Mouse (Mus musculus) embryonic facial prominence, embryonic 15.5 days (tissue): ENCODE measurements around the gene Golim4. TPM values are rescaled to one million over a fixed set of nuclear protein-coding genes. Genes with fewer than 3 reads are reported as not detected.

Experiments
- ATAC-seq: fragments of 200-750 bp; cut with Nextera tagmentation; 2 replicates; pipeline ENCODE4 v1.8.0; 2017; ENCODE audit warnings: low read depth, moderate TSS enrichment; ENCODE audit not compliant: insufficient number of reproducible peaks, low FRiP score, low TSS enrichment
- H3K27ac ChIP-seq: fragments of 300-500 bp; sonication (generic); replicated peaks from 2 replicates; pipeline ENCODE4 v1.5.1; 2015; ENCODE audit warnings: mild to moderate bottlenecking, inconsistent platforms
- H3K27me3 ChIP-seq: fragments of 300-500 bp; sonication (generic); 2 replicates; pipeline ENCODE4 v1.6.1; 2015; ENCODE audit warnings: inconsistent platforms
- H3K36me3 ChIP-seq: fragments of 300-500 bp; sonication (generic); 2 replicates; pipeline ENCODE4 v1.6.1; 2015; ENCODE audit warnings: mild to moderate bottlenecking, inconsistent platforms
- H3K4me1 ChIP-seq: fragments of 300-500 bp; sonication (generic); 2 replicates; pipeline ENCODE4 v1.6.1; 2015; ENCODE audit warnings: inconsistent platforms
- H3K4me2 ChIP-seq: fragments of 300-500 bp; sonication (generic); replicated peaks from 2 replicates; pipeline ENCODE4 v1.6.1; 2015; ENCODE audit warnings: mild to moderate bottlenecking, inconsistent platforms
- H3K4me3 ChIP-seq: fragments of 300-500 bp; sonication (generic); replicated peaks from 2 replicates; pipeline ENCODE4 v1.5.1; 2015; ENCODE audit warnings: mild to moderate bottlenecking, inconsistent platforms
- H3K9ac ChIP-seq: fragments of 300-500 bp; sonication (generic); 2 replicates; pipeline ENCODE4 v1.6.1; 2015; ENCODE audit warnings: inconsistent platforms
- H3K9me3 ChIP-seq: fragments of 300-500 bp; sonication (generic); replicated peaks from 2 replicates; pipeline ENCODE4 v1.6.1; 2016; ENCODE audit warnings: inconsistent platforms
- WGBS: fragments of 180-500 bp; shearing (Covaris S2); methylation state at CpG from one replicate; pipeline ENCODE4 v1.1.7; 2015; 5-methylcytosine and 5-hydroxymethylcytosine counted together
- polyA plus RNA-seq: library from polyadenylated mRNA; unstranded; fragments of >200 nt; fragmentation: Nextera tagmentation; extraction: Ambion mirVana; gene quantifications from 2 replicates; pipeline ENCODE4 v1.2.1, GENCODE M21; 2015

Golim4 gene
- polyA plus RNA-seq, 1 experiment from 2014 or later = 61.5 TPM

DNA sequence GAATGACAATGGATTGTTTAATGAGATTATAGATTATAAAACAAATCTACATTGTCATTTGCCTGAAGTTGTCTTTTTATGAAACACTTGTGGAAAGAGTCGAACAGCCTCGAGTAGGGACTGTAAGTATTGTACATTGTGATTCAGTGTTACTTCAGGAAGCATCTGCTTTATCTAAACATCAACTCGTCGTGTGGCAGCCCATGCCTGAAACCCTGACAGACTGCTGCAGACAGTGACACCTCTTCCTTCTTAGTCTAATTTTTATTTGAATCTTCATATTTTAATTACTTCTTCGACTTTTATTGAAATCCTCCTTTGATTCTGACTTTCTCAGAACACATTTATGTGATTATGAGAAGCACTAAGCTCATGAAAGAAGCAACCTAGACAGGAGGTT is 7.4 kb downstream of the Golim4 start:
- no peak overlapping the region for H3K27ac ChIP-seq
- H3K27me3 ChIP-seq = no peaks in the 10 kb centered on the region
- H3K4me1 ChIP-seq = peaks cover 11% of the 10 kb centered on the region
- WGBS = 67% methylated on average over 5 of the region's 5 CpGs
- H3K36me3 ChIP-seq = 0 out of 2 replicates have a peak, but pooled peaks cover 6% of the 10 kb centered on the region
- H3K9me3 ChIP-seq = no peaks in the 10 kb centered on the region
- ATAC-seq = no peak
- no peak overlapping the region for H3K4me3 ChIP-seq
- no peak overlapping the region for H3K4me2 ChIP-seq
- no peak overlapping the region for H3K9ac ChIP-seq

DNA sequence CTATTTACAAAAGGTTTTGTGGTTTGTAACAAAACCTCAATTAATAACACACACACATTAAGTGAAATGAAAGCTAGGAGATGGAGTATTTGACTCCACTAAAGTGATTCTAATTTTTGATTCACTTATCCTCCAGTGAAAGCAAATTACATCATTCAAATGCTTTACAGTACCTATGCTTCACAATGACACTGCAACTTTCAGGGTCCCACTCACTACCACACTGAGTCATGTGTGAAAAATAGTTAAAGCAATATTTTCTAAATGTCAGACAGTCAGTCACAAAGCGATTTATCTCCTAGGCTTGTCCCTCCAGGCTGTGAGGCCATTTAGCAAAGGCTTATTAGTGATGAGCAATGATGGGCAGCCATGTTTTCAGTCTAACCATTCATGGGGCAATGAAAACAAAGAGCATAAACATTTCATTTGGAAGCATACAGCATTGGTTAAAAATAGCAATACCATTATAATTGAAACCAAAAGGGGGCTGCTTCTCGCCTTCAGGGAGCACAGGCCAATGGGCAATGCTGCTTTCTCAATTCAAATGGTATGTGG is 8.1 kb downstream of the Golim4 start:
- H3K36me3 ChIP-seq = 0 out of 2 replicates have a peak, but pooled peaks cover 6% of the 10 kb centered on the region
- no peak for ATAC-seq
- 43% methylated on average over 2 of the region's 2 CpGs for WGBS

DNA sequence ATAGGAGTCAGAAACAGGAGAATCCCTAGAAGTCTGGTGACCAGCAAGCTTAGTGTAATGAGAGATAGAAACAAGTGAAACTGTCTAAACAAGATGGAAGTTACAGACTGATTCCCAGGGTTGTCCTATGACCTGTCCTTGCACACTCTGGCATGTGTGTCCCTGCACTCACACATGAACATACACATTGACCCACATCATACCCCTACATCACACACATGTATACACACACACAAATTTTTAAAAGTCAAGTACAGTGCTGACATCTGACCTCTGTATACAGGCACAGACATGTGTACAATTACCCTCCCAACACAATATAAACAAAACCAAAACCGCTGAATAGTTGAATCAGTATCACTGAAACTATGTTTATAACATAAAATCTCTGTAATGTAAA is 8.7 kb downstream of the Golim4 start:
- Histone ChIP-seq H3K4me1 (peaks cover 8% of the 10 kb centered on the region), H3K36me3 (0 out of 2 replicates have a peak, but pooled peaks cover 6% of the 10 kb centered on the region), H3K4me2 (no peak overlapping the region), H3K27me3 (no peaks in the 10 kb centered on the region), H3K9ac (no peak overlapping the region), H3K4me3 (no peak overlapping the region), H3K9me3 (no peaks in the 10 kb centered on the region), H3K27ac (no peak overlapping the region)
- no peak for ATAC-seq
- WGBS = 66% methylated on average over 1 of the region's 1 CpGs

More for the DNA sequence above, 8.1 kb downstream of the Golim4 start:
- Histone ChIP-seq H3K9me3 (no peaks in the 10 kb centered on the region), H3K27ac (peak overlapping the region; percentile 55; the same call in 1 of the 2 replicates), H3K4me1 (peaks cover 7% of the 10 kb centered on the region; the same call in 1 of the 2 replicates), H3K27me3 (no peaks in the 10 kb centered on the region), H3K4me2 (no peak overlapping the region), H3K9ac (no peak overlapping the region), H3K4me3 (no peak overlapping the region)

DNA sequence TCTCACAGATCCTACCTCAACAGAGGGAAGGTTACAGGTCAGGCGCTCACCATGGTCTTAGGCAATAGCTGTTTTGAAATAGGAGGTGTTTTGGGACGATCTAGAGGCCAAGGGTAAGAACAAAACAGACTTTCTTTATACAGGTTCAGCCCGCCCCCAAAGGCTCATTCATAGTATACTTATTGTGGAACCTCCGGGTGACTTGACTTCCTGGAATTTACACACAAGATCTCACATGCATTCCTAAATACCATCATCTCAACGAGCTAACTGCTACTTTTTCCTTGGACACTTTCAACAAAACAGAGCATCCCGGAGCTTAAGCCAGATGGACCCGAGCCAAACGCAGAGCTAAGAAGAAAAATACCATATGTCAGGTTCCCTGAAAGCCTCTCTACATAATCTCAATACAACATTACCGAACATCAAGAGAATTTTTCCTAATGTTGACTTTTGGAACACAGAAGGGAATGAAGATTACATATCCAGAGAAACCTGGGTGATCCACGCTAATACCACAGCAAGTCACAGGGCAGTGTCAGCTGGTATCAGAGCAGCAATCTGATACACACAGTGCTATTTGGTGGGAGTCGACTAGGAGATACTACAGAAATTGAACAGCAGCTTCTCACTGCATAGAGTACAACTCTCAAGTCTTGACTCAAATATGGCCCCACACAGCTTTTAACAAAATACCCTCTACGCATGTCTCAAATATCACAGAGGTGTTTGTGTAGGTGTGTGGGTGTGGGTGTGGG is 14.3 kb downstream of the Golim4 start:
- 32% methylated on average over 12 of the region's 12 CpGs for WGBS
- H3K4me1 ChIP-seq = peaks cover 11% of the 10 kb centered on the region
- H3K27ac ChIP-seq = peak overlapping the region; percentile 65; the same call in 1 of the 2 replicates
- H3K4me3 ChIP-seq = no peak overlapping the region
- no peak overlapping the region for H3K9ac ChIP-seq
- no peak; the same call in 1 of the 2 replicates for ATAC-seq
- H3K9me3 ChIP-seq = no peaks in the 10 kb centered on the region
- no peaks in the 10 kb centered on the region for H3K27me3 ChIP-seq
- 0 out of 2 replicates have a peak, but pooled peaks cover 6% of the 10 kb centered on the region for H3K36me3 ChIP-seq
- no peak overlapping the region for H3K4me2 ChIP-seq

DNA sequence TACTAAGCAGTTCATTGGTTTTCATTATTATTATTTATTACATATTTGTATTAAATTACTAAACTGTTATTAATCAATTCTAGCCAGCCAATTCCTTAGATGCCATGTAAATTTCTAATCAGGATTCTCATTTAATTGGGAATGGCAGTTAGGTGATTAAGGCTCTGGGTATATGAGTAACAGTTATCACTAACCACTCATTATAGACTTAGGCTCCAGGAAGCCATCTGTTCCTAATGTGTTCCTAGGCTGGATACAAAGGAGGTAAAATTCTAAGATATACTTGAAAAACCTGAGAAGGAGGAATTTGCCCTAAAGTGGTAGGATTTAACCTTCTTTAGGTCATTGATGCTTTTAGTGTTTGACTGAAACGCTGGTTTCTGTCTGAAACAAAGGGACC is 14.9 kb downstream of the Golim4 start:
- H3K4me3 ChIP-seq = no peak overlapping the region
- H3K36me3 ChIP-seq = 0 out of 2 replicates have a peak, but pooled peaks cover under 1% of the 10 kb centered on the region
- no peak for ATAC-seq
- peak overlapping the region; percentile 65; the same call in 1 of the 2 replicates for H3K27ac ChIP-seq
- H3K4me1 ChIP-seq = peaks cover 11% of the 10 kb centered on the region
- WGBS = 24% methylated on average over 1 of the region's 1 CpGs
- H3K4me2 ChIP-seq = no peak overlapping the region
- H3K9me3 ChIP-seq = no peaks in the 10 kb centered on the region
- no peaks in the 10 kb centered on the region for H3K27me3 ChIP-seq
- H3K9ac ChIP-seq = no peak overlapping the region

DNA sequence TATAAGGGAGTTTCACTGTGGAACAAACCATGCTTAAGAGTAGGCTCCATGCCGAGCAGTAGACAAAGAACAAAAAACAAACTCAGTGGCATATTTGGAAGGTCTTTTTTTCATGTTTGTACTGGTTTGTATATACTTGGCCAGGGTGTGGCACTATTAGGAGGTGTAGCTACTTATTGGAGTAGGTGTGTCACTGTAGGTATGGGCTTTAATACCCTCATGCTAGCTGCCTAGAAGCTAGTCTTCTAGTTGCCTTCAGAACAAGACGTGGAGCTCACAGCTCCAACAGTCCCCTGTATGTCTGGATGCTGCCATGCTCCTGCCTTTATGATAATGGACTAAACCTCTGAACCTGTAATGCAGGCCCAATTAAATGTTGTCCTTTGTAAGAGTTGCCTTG is 20.6 kb downstream of the Golim4 start:
- no peak for ATAC-seq
- Histone ChIP-seq H3K9me3 (no peaks in the 10 kb centered on the region), H3K9ac (no peak overlapping the region), H3K27ac (no peak overlapping the region), H3K27me3 (no peaks in the 10 kb centered on the region), H3K36me3 (no peaks in the 10 kb centered on the region), H3K4me3 (no peak overlapping the region), H3K4me1 (no peaks in the 10 kb centered on the region), H3K4me2 (no peak overlapping the region)
- 73% methylated on average over 2 of the region's 2 CpGs for WGBS

DNA sequence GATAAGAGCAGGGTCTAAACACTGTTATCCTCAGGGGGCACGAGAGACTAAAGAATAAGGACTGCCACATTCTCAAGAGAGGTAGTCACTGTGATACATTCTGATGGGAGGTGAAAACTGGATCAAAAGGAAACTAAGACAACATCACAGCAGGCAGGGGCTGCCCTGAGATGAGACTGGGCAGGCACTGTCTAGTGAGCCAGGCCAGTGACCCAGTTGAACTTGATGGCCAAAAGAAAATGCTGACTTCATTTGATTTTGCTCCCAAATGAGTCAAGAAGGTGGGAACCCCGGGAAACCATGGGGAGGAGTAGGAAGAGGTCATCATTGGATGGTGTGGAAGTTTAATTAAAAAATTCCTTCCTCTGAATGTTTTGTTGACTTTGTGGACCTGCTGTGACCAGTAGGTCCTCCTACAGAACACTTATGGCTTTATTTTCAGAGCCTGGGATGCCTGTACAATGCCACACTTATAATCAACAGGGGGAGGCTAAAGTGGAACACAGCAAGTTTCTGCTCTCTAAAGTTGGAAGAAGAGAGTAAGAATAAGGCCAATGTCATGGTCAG is 26.0 kb downstream of the Golim4 start:
- Histone ChIP-seq H3K36me3 (no peaks in the 10 kb centered on the region), H3K4me3 (no peak overlapping the region), H3K4me1 (no peaks in the 10 kb centered on the region), H3K27me3 (no peaks in the 10 kb centered on the region), H3K4me2 (no peak overlapping the region), H3K9me3 (no peaks in the 10 kb centered on the region), H3K9ac (no peak overlapping the region), H3K27ac (no peak overlapping the region)
- WGBS = 87% methylated on average over 2 of the region's 2 CpGs
- ATAC-seq = no peak

DNA sequence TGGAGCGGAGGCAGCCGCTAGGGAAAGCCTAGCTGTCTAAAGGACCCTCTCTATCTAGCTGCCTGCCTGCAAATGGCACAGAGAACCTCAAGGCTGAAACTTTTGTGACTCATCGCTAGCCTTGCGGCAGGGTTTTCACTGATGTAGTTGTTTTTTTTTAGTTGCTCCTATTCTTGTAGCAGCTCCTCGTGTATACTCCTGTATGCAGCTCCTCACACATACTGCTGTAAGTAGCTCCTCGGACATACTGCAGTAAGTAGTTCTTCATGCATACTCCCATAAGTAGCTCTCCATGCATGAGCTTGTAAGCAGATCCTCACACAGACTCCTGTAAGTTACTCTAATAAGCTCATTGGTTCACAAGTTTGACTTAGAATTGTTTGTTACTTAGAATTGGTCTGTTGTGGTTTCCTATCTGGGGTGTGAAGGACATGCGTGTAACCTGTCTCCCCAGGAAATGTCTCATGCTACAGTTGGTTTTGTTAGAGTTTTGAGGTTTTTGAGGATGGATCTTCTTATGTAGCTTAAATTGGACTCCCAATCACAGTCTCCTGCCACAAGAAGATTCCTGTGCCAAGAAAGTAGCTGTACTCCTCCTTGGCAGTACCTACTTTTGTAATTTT is 26.7 kb downstream of the Golim4 start:
- no peaks in the 10 kb centered on the region for H3K36me3 ChIP-seq

DNA sequence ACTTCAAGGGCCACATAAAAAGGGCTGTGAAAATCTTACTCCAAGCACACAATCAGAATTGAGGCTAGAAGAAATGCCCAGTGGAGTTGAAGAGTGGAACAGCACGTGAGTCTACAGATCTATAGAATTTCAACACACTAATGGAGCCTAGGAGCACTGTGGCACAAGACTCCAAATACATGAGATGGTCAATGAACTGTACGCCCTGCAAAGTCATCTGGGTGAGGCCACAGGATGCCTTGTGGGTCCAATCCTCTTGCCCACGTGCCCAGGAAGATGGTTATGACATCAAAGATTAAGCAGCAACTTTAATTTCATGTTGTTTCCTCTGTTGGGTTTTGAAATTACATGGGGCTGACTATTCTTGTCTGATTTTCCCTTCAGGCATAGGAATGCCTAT is 30.4 kb downstream of the Golim4 start:
- Histone ChIP-seq H3K4me3 (no peak overlapping the region), H3K9me3 (no peaks in the 10 kb centered on the region), H3K27ac (no peak overlapping the region), H3K4me1 (no peaks in the 10 kb centered on the region), H3K27me3 (no peaks in the 10 kb centered on the region), H3K9ac (no peak overlapping the region), H3K36me3 (no peaks in the 10 kb centered on the region), H3K4me2 (no peak overlapping the region)
- 51% methylated on average over 3 of the region's 3 CpGs for WGBS
- ATAC-seq = no peak

More for the DNA sequence above, 26.7 kb downstream of the Golim4 start:
- WGBS = 92% methylated on average over 7 of the region's 7 CpGs
- Histone ChIP-seq H3K27me3 (no peaks in the 10 kb centered on the region), H3K9ac (no peak overlapping the region), H3K27ac (no peak overlapping the region), H3K4me3 (no peak overlapping the region), H3K9me3 (no peaks in the 10 kb centered on the region), H3K4me1 (no peaks in the 10 kb centered on the region), H3K4me2 (no peak overlapping the region)
- no peak for ATAC-seq

DNA sequence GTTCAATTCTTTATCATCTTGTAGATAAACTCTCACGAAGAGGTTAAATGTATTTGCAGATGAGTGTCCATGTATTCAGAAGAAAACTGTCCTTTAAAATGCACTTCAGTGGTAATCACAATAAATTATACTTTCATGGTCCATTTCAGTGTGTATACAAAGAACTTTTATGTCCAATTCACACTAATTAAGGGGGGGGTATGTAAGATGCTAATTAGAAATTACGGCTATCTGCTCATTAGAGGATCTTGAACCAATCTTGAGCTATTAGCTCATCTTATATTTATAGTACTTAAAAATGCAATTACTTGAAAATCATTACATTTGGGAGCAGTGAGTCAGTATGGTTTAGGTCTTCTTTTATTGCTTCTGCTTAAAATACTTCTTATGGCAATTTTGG is 31.6 kb downstream of the Golim4 start:
- no peak for ATAC-seq
- Histone ChIP-seq H3K36me3 (no peaks in the 10 kb centered on the region), H3K4me3 (no peak overlapping the region), H3K9ac (no peak overlapping the region), H3K9me3 (no peaks in the 10 kb centered on the region), H3K27me3 (no peaks in the 10 kb centered on the region), H3K27ac (no peak overlapping the region), H3K4me1 (no peaks in the 10 kb centered on the region), H3K4me2 (no peak overlapping the region)
- 76% methylated on average over 2 of the region's 2 CpGs for WGBS

DNA sequence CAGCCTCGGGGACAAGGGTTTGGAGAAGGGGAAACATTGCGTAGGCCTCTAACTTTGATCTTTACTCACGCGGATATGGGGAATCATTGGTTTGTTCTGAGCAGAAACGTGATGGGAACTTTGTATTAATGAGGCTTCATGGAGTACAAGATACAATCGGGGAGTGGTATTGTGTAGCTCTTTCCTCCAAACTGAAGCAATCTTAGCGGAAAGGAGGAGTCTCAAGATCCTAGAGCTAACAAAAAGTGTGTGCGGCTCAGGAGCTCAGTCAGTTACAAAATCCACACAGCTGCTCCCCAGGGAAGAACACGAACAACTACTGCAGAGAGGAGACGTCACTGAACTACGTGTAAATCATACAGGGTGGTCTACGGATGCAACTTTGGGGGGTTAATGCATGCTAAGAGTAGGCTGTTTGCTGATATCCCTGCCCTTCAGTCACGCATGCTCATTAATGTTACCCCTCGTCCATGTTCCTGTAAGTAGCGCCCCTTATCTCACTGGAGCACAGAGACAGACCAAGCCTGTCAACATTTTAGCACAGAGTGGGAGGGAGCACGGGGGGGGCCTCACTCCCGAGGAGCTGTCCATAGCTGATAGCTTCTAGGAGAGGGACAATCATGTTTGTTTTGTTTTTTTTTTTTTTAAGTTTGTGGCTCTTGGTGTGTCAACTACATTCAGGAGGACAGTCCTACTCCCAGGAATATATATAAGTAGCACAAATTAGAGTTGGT is 38.8 kb downstream of the Golim4 start:
- no peak overlapping the region for H3K4me2 ChIP-seq
- H3K9ac ChIP-seq = no peak overlapping the region
- H3K4me3 ChIP-seq = no peak overlapping the region
- no peaks in the 10 kb centered on the region for H3K27me3 ChIP-seq
- no peaks in the 10 kb centered on the region for H3K36me3 ChIP-seq
- ATAC-seq = no peak
- no peaks in the 10 kb centered on the region for H3K4me1 ChIP-seq
- 87% methylated on average over 17 of the region's 17 CpGs for WGBS
- H3K27ac ChIP-seq = no peak overlapping the region
- no peaks in the 10 kb centered on the region for H3K9me3 ChIP-seq
